Mouse (Mus musculus): Measurements from ENCODE around the gene Slc10a7. TPM values are rescaled to one million over a fixed set of nuclear protein-coding genes. Genes with fewer than 3 reads are reported as not detected.
"Not testable (repeated sequence)": the region's sequence is repeated elsewhere in the genome, so short reads cannot be mapped to it uniquely, and the experiment has no call there.

The Slc10a7 gene
- polyA plus RNA-seq, 1 experiment, result 14.2 TPM

GRCm38 (mm10) chr8:78544545-78544944 lies 35.4 kb downstream of the Slc10a7 start:
- H3K27ac ChIP-seq (ENCODE audit: insufficient read depth, low read depth, low read length), result no peak overlapping the region
- no peaks in the 10 kb centered on the region for H3K4me1 ChIP-seq (ENCODE audit: control insufficient read depth, insufficient read depth, low read length)
- TF ChIP-seq POLR2A (IDR thresholded peaks at IDR 0.05; ENCODE audit: borderline replicate concordance, low read depth, low read length) (no peak), CTCF (IDR thresholded peaks at IDR 0.05; ENCODE audit: low read depth, low read length) (no peak)
- H3K4me3 ChIP-seq (ENCODE audit: insufficient read depth, low read length), result no peak overlapping the region

GRCm38 (mm10) chr8:78545153-78545817 lies 36.1 kb downstream of the Slc10a7 start:
- not testable (repeated sequence) for H3K27ac ChIP-seq (ENCODE audit: insufficient read depth, low read depth, low read length)

GRCm38 (mm10) chr8:78549971-78550751 lies 41.0 kb downstream of the Slc10a7 start:
- TF ChIP-seq POLR2A (IDR thresholded peaks at IDR 0.05; ENCODE audit: borderline replicate concordance, low read depth, low read length), result no peak
- H3K27ac ChIP-seq (ENCODE audit: insufficient read depth, low read depth, low read length), result no peak overlapping the region
- H3K4me3 ChIP-seq (ENCODE audit: insufficient read depth, low read length), result no peak overlapping the region
- no peaks in the 10 kb centered on the region for H3K4me1 ChIP-seq (ENCODE audit: control insufficient read depth, insufficient read depth, low read length)

More at GRCm38 (mm10) chr8:78545153-78545817, 36.1 kb downstream of the Slc10a7 start:
- not testable (repeated sequence) for H3K4me1 ChIP-seq (ENCODE audit: control insufficient read depth, insufficient read depth, low read length); H3K4me3 ChIP-seq (ENCODE audit: insufficient read depth, low read length)

- Histone ChIP-seq H3K4me1 (ENCODE audit: control insufficient read depth, insufficient read depth, low read length) (no peaks in the 10 kb centered on the region), H3K27ac (ENCODE audit: insufficient read depth, low read depth, low read length) (no peak overlapping the region), H3K4me3 (ENCODE audit: insufficient read depth, low read length) (no peak overlapping the region)
- TF ChIP-seq CTCF (IDR thresholded peaks at IDR 0.05; ENCODE audit: low read depth, low read length), result no peak
- no peak for TF ChIP-seq POLR2A (IDR thresholded peaks at IDR 0.05; ENCODE audit: borderline replicate concordance, low read depth, low read length)
Observed at GRCm38 (mm10) chr8:78550752-78551134, 41.6 kb downstream of the Slc10a7 start.

- TF ChIP-seq POLR2A (IDR thresholded peaks at IDR 0.05; ENCODE audit: borderline replicate concordance, low read depth, low read length), result no peak
- no peak for TF ChIP-seq CTCF (IDR thresholded peaks at IDR 0.05; ENCODE audit: low read depth, low read length)
- Histone ChIP-seq H3K4me3 (ENCODE audit: insufficient read depth, low read length) (no peak overlapping the region), H3K4me1 (ENCODE audit: control insufficient read depth, insufficient read depth, low read length) (no peaks in the 10 kb centered on the region), H3K27ac (ENCODE audit: insufficient read depth, low read depth, low read length) (no peak overlapping the region)
Observed at GRCm38 (mm10) chr8:78555817-78556216, 46.7 kb downstream of the Slc10a7 start.

GRCm38 (mm10) chr8:78556773-78557434 lies 47.8 kb downstream of the Slc10a7 start:
- TF ChIP-seq CTCF (IDR thresholded peaks at IDR 0.05; ENCODE audit: low read depth, low read length), result no peak
- TF ChIP-seq POLR2A (IDR thresholded peaks at IDR 0.05; ENCODE audit: borderline replicate concordance, low read depth, low read length), result no peak

GRCm38 (mm10) chr8:78561620-78562019 lies 52.5 kb downstream of the Slc10a7 start:
- no peak overlapping the region for H3K4me3 ChIP-seq (ENCODE audit: insufficient read depth, low read length)
- TF ChIP-seq CTCF (IDR thresholded peaks at IDR 0.05; ENCODE audit: low read depth, low read length) (peak; percentile 76), POLR2A (IDR thresholded peaks at IDR 0.05; ENCODE audit: borderline replicate concordance, low read depth, low read length) (no peak)

More at GRCm38 (mm10) chr8:78556773-78557434, 47.8 kb downstream of the Slc10a7 start:
- Histone ChIP-seq H3K27ac (ENCODE audit: insufficient read depth, low read depth, low read length) (no peak overlapping the region), H3K4me3 (ENCODE audit: insufficient read depth, low read length) (no peak overlapping the region), H3K4me1 (ENCODE audit: control insufficient read depth, insufficient read depth, low read length) (no peaks in the 10 kb centered on the region)

GRCm38 (mm10) chr8:78563466-78564058 lies 54.4 kb downstream of the Slc10a7 start:
- Histone ChIP-seq H3K4me1 (ENCODE audit: control insufficient read depth, insufficient read depth, low read length) (no peaks in the 10 kb centered on the region), H3K4me3 (ENCODE audit: insufficient read depth, low read length) (no peak overlapping the region), H3K27ac (ENCODE audit: insufficient read depth, low read depth, low read length) (no peak overlapping the region)
- no peak for TF ChIP-seq POLR2A (IDR thresholded peaks at IDR 0.05; ENCODE audit: borderline replicate concordance, low read depth, low read length)
- no peak for TF ChIP-seq CTCF (IDR thresholded peaks at IDR 0.05; ENCODE audit: low read depth, low read length)

More at GRCm38 (mm10) chr8:78561620-78562019, 52.5 kb downstream of the Slc10a7 start:
- Histone ChIP-seq H3K27ac (ENCODE audit: insufficient read depth, low read depth, low read length) (no peak overlapping the region), H3K4me1 (ENCODE audit: control insufficient read depth, insufficient read depth, low read length) (no peaks in the 10 kb centered on the region)

- TF ChIP-seq CTCF (IDR thresholded peaks at IDR 0.05; ENCODE audit: low read depth, low read length) (no peak), POLR2A (IDR thresholded peaks at IDR 0.05; ENCODE audit: borderline replicate concordance, low read depth, low read length) (no peak)
- Histone ChIP-seq H3K4me3 (ENCODE audit: insufficient read depth, low read length) (no peak overlapping the region), H3K27ac (ENCODE audit: insufficient read depth, low read depth, low read length) (no peak overlapping the region), H3K4me1 (ENCODE audit: control insufficient read depth, insufficient read depth, low read length) (no peaks in the 10 kb centered on the region)
Observed at GRCm38 (mm10) chr8:78564200-78564599, 55.1 kb downstream of the Slc10a7 start.
